Mouse (Mus musculus): Measurements from ENCODE around the gene Oas1h.
"Not testable (repeated sequence)": the region's sequence is repeated elsewhere in the genome, so short reads cannot be mapped to it uniquely, and the experiment has no call there.

DNA sequence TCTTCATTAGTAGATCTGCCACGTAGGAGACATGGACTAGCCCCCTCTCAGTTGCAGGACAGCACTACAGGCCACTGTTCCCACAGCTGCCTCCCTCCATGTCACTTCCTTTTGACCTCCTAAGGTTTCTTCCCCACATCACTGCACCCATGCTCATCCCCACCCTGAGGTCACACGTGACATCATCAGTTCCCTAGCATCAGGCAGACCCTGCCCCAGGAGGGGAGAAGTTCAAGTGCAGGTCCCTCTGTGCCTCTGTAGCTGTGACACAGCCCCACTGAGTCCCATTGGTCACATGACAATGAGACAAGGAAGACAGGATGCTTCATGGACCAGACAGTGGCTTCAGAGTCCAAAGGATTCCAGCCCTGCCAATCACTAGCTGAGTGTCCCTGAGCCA, 16.2 kb downstream of the Oas1h start:
- not testable (repeated sequence) for TF ChIP-seq CTCF (IDR thresholded peaks at IDR 0.05; ENCODE audit: borderline replicate concordance, insufficient read depth, low read length); POLR2A (IDR thresholded peaks at IDR 0.05; ENCODE audit: low read depth, low read length)

Measured in embryonic fibroblast, embryonic 13.5 days (primary cell).